Mouse (Mus musculus) CH12.LX (cell line): ENCODE measurements around the gene Fasl. TPM values are rescaled to one million over a fixed set of nuclear protein-coding genes. Genes with fewer than 3 reads are reported as not detected.

ENCODE experiments used
- DNase-seq: peaks from one replicate; pipeline ENCODE4 v3.0.0-alpha.2; 2013; ENCODE audit errors: extremely low read depth
- H3K27ac ChIP-seq: 2 replicates; pipeline ENCODE4 v1.5.1; 2012; ENCODE audit warnings: low read depth, mild to moderate bottlenecking, control low read depth, moderate library complexity; ENCODE audit not compliant: insufficient read depth
- H3K27me3 ChIP-seq: replicated peaks from 2 replicates; pipeline ENCODE3; 2012; ENCODE audit warnings: inconsistent platforms
- H3K36me3 ChIP-seq, 2 experiments: replicated peaks in 1 of 2; 2 replicates each; pipeline versions ENCODE3 to v1.6.1; 2012; ENCODE audit warnings: inconsistent platforms in 1 of 2, low read length in 1 of 2, mild to moderate bottlenecking in 1 of 2, mixed read lengths in 1 of 2, moderate library complexity in 1 of 2; ENCODE audit not compliant: control insufficient read depth in 1 of 2, insufficient read depth in 1 of 2
- H3K4me1 ChIP-seq, 2 experiments: 2 replicates each; pipeline ENCODE4 v1.6.1; 2012; ENCODE audit warnings: inconsistent platforms in 1 of 2, moderate library complexity in 1 of 2; ENCODE audit not compliant: insufficient read depth in 2 of 2, control insufficient read depth in 1 of 2
- H3K4me2 ChIP-seq: 2 replicates; pipeline ENCODE4 v1.6.1; 2012; ENCODE audit warnings: low read depth, mild to moderate bottlenecking, control low read depth; ENCODE audit not compliant: poor library complexity, insufficient read depth, severe bottlenecking
- H3K4me3 ChIP-seq, 3 experiments: fragments of 150-350 bp in 1 of 3; sonication (generic) in 1 of 3; replicated peaks in 1 of 3; 2 replicates each; pipeline versions ENCODE3 to v1.5.1; 2011 to 2012; ENCODE audit warnings: low read depth in 2 of 3, low read length in 2 of 3, mild to moderate bottlenecking in 2 of 3, moderate library complexity in 2 of 3, control low read depth in 1 of 3, improper control_type of control experiment in 1 of 3, inconsistent platforms in 1 of 3, mixed read lengths in 1 of 3; ENCODE audit not compliant: poor library complexity in 1 of 3
- H3K79me2 ChIP-seq: replicated peaks from 2 replicates; pipeline ENCODE4 v1.6.1; 2012; ENCODE audit warnings: mild to moderate bottlenecking, moderate library complexity; ENCODE audit not compliant: control insufficient read depth, poor library complexity, insufficient read depth, severe bottlenecking; ENCODE audit errors: extremely low read depth
- H3K9ac ChIP-seq: 2 replicates; pipeline ENCODE4 v1.6.1; 2012; ENCODE audit warnings: low read depth, mild to moderate bottlenecking, control low read depth, moderate library complexity; ENCODE audit not compliant: insufficient read depth
- H3K9me3 ChIP-seq: replicated peaks from 2 replicates; pipeline ENCODE3; 2012; ENCODE audit warnings: low read length, inconsistent platforms, mixed read lengths
- BHLHE40 ChIP-seq: IDR thresholded peaks from 2 replicates; pipeline ENCODE4 v1.6.1; 2011; ENCODE audit warnings: mild to moderate bottlenecking, low read depth, low read length, improper control_type of control experiment
- CHD2 ChIP-seq: IDR thresholded peaks from 2 replicates; pipeline ENCODE4 v1.6.1; 2011; ENCODE audit warnings: low read length, improper control_type of control experiment
- CTCF ChIP-seq, 2 experiments: IDR thresholded peaks in 1 of 2; conservative IDR thresholded peaks in 1 of 2; 2 replicates each; pipeline ENCODE4 v1.5.1; 2011 to 2012; ENCODE audit warnings: low read depth in 2 of 2, low read length in 2 of 2, improper control_type of control experiment in 1 of 2, inconsistent platforms in 1 of 2, mild to moderate bottlenecking in 1 of 2, moderate library complexity in 1 of 2
- E2F4 ChIP-seq: IDR thresholded peaks from 2 replicates; pipeline ENCODE4 v1.6.1; 2011; ENCODE audit warnings: low read depth, low read length, improper control_type of control experiment; ENCODE audit not compliant: insufficient replicate concordance
- EP300 ChIP-seq: IDR thresholded peaks from 2 replicates; pipeline ENCODE4 v1.6.1; 2011; ENCODE audit warnings: low read length, improper control_type of control experiment
- ETS1 ChIP-seq: conservative IDR thresholded peaks from 2 replicates; pipeline ENCODE4 v1.6.1; 2012; ENCODE audit warnings: low read depth, mild to moderate bottlenecking, inconsistent platforms, low read length, improper control_type of control experiment, moderate library complexity
- HCFC1 ChIP-seq: IDR thresholded peaks from 2 replicates; pipeline ENCODE4 v1.6.1; 2012; ENCODE audit warnings: low read depth, mild to moderate bottlenecking, inconsistent platforms, low read length, improper control_type of control experiment
- IRF4 ChIP-seq: IDR thresholded peaks from 2 replicates; pipeline ENCODE4 v1.6.1; 2014; ENCODE audit warnings: low read depth, mild to moderate bottlenecking, inconsistent platforms, low read length, improper control_type of control experiment
- JUND ChIP-seq: conservative IDR thresholded peaks from 2 replicates; pipeline ENCODE4 v1.6.1; 2011; ENCODE audit warnings: low read depth, low read length, improper control_type of control experiment
- PAX5 ChIP-seq: IDR thresholded peaks from 2 replicates; pipeline ENCODE4 v1.6.1; 2012; ENCODE audit warnings: low read length, inconsistent platforms, mixed read lengths
- POLR2A ChIP-seq: IDR thresholded peaks from 2 replicates; pipeline ENCODE4 v1.6.1; 2011; ENCODE audit warnings: low read depth, mild to moderate bottlenecking, improper control_type of control experiment, low read length
- SIN3A ChIP-seq: IDR thresholded peaks from 2 replicates; pipeline ENCODE4 v1.6.1; 2012; ENCODE audit warnings: low read length, improper control_type of control experiment, inconsistent platforms
- TBP ChIP-seq: conservative IDR thresholded peaks from 2 replicates; pipeline ENCODE4 v1.6.1; 2011; ENCODE audit warnings: low read depth, low read length, improper control_type of control experiment
- UBTF ChIP-seq: IDR thresholded peaks from 2 replicates; pipeline ENCODE4 v1.6.1; 2012; ENCODE audit warnings: low read depth, mild to moderate bottlenecking, inconsistent platforms, low read length, improper control_type of control experiment, moderate library complexity
- ZKSCAN1 ChIP-seq: IDR thresholded peaks from 2 replicates; pipeline ENCODE4 v1.6.1; 2012; ENCODE audit warnings: low read depth, inconsistent platforms, low read length, improper control_type of control experiment, borderline replicate concordance
- dilution Hi-C: fragments of 300-500 bp; cut with MboI; formaldehyde crosslinking; loops from 2 replicates; pipeline ENCODE4 v1.14.3; 2020; ENCODE audit warnings: low sequenced_read_pairs; ENCODE audit not compliant: extremely low pct_unique_long_range_greater_than_20kb, extremely low pct_ligation_motif_present
- in situ Hi-C: fragments of 300-500 bp; cut with MboI; formaldehyde crosslinking; loops from 3 replicates; pipeline ENCODE4 v1.14.3; 2019; ENCODE audit warnings: low sequenced_read_pairs, low pct_ligation_motif_present, low pct_unique_long_range_greater_than_20kb, mixed read lengths
- polyA plus RNA-seq: library from polyadenylated mRNA; unstranded; fragments of >175 nt; gene quantifications from 2 replicates; pipeline ENCODE4 v1.2.1, GENCODE M21; 2012; ENCODE audit warnings: low read depth; ENCODE audit not compliant: insufficient read length
- total RNA-seq, 2 experiments: library from RNA; depleted of rRNA; stranded (reverse); fragments of 300-350 nt in 1 of 2; fragments of >200 nt in 1 of 2; gene quantifications; 2 replicates each; pipeline ENCODE4 v1.2.3; 2012 to 2014

Gene Fasl
- total and polyA plus RNA-seq, 3 experiments: 0.08 to 0.32 TPM; not detected in 1

DNA sequence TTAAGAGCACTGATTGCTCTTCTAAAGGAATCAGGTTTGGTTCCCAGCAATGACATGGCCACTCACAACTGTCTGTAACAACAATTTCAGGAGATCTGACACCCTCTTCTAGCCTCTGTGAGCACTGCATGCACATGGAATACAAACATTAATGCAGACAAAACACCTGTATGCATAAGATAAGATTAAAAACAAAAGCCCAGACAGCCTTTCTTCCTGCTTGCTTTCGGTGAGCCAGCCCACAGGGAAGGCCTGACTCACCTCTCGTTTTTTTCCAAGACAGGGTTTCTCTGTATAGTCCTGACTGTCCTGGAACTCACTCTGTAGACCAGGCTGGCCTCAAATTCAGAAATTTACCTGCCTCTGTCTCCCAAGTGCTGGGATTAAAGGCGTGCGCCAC is 44.1 kb downstream of the Fasl start:
- dilution Hi-C loops (no loop called here), in situ Hi-C loops (loop anchor here (10.0 to 25.0 kb wide), 2 partner anchors 571 to 682 kb away; partner anchors contain the start of genes Cenpl and Dars2)
- Histone ChIP-seq H3K27ac (no peak overlapping the region), H3K4me1 (peaks cover 0 to 19% of the 10 kb centered on the region in 2 experiments; a peak in 3 of 4 replicates), H3K79me2 (no peaks in the 10 kb centered on the region), H3K9me3 (peaks cover 6% of the 10 kb centered on the region), H3K4me2 (no peak overlapping the region), H3K9ac (no peak overlapping the region), H3K27me3 (no peaks in the 10 kb centered on the region), H3K36me3 (no peaks in the 10 kb centered on the region), H3K4me3 (no peak overlapping the region)
- no peak for DNase-seq
- TF ChIP-seq EP300 (no peak), CHD2 (no peak), ETS1 (no peak), JUND (no peak), IRF4 (no peak), POLR2A (no peak), ZKSCAN1 (no peak), E2F4 (no peak), CTCF (conservative IDR thresholded peaks at IDR 0.05 in 1 of 2, IDR thresholded peaks at IDR 0.05 in 1 of 2; ENCODE audit: low read depth in 2 of 2, low read length in 2 of 2) (no peak), TBP (no peak), HCFC1 (no peak), SIN3A (no peak), PAX5 (no peak), UBTF (no peak)

DNA sequence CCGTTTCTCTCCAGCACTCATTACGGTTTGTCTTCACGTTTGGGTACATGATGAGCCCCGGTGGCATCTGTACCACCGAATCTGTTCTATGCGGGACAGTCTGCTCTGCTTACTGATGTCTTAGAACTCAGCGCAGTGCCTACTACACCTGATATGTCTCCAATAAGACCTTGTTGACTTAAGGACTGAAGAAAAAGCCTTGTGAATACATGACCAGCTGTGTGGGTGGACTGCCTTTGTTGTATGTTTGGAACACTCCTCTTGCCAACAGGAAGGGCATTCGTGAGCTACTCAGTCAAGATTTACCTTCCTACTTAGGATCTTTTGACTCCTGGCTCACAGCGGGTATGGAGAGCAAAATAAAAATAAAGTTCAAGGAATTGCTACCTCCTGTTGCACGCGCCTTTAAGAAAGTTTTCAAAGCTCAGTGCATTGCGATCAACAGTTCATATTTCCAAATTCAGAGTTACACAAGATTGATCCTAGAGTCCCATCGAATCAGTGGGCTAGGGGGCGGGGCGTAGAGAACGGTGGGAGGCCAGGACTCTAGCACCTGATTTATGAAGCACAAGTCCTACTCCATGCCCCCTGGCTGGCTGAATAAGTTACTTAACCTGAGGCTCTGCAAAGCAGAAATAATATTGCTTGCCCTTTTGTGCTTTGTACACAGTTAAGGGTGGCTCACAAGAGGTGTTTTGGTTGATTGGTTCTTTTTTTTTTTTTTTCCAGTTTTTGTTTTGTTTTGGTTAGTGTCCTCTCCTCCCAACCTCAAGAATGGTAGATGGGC is 45.6 kb downstream of the Fasl start:
- Histone ChIP-seq H3K4me1 (peaks cover 0 to 7% of the 10 kb centered on the region in 2 experiments; a peak in 1 of 4 replicates), H3K27ac (no peak overlapping the region), H3K9me3 (peaks cover 8% of the 10 kb centered on the region), H3K4me2 (no peak overlapping the region), H3K79me2 (no peaks in the 10 kb centered on the region), H3K36me3 (no peaks in the 10 kb centered on the region), H3K9ac (no peak overlapping the region), H3K27me3 (no peaks in the 10 kb centered on the region), H3K4me3 (no peak overlapping the region)
- no peak for DNase-seq
- dilution Hi-C loops (no loop called here), in situ Hi-C loops (loop anchor here (10.0 to 25.0 kb wide), 2 partner anchors 572 to 680 kb away; partner anchors contain the start of genes Cenpl and Dars2)
- TF ChIP-seq BHLHE40 (no peak), POLR2A (no peak)
